Mouse (Mus musculus): ENCODE data around the gene Rhbdd1. TPM values are rescaled to one million over a fixed set of nuclear protein-coding genes. Genes with fewer than 3 reads are reported as not detected.

Rhbdd1 gene
- 5.7 and 6.3 TPM in 2 replicates for polyA plus RNA-seq (2015; fragmentation: Nextera tagmentation; extraction: Ambion mirVana)

- Histone ChIP-seq H3K9me3 (replicated peaks) (no peaks in the 10 kb centered on the region), H3K27me3 (0 out of 2 replicates have a peak, but pooled peaks cover 6% of the 10 kb centered on the region), H3K4me2 (peak within 1 kb of the TSS; percentile 68), H3K4me3 (peak within 1 kb of the TSS; percentile 90), H3K4me1 (peaks cover 31% of the 10 kb centered on the region), H3K27ac (peak within 1 kb of the TSS; percentile 98), H3K9ac (peak within 1 kb of the TSS; percentile 94), H3K36me3 (ENCODE audit: poor library complexity, severe bottlenecking) (no peaks in the 10 kb centered on the region)
- peak; percentile 98 for ATAC-seq
- WGBS, result 4% methylated on average over 47 of the region's 47 CpGs
Measured at GRCm38 (mm10) chr1:82316111-82316745, at the start of gene Rhbdd1. Gene Rhbdd1, plus strand, starts transcription at chr1:82316452.

DNA sequence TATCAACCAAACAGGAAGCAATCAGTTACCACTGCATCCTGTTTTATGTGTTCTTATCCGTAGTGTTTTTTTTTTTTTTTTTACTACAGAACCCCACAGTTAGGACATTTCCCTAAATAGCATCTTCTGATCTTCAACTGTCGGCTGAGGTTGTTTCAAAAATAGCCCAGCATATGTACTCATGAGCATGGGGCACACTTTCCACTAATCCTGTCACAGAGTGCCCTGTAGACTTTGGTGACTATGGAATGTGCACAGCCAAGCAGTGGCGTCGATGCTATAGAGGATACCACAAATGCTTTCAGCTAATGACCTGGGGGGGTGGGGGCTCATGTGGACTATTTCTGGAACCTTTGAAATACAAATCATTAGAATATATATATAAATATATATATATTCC lies 48.7 kb upstream of the Rhbdd1 start:
- no peak overlapping the region for H3K9ac ChIP-seq
- H3K27me3 ChIP-seq, result no peaks in the 10 kb centered on the region
- H3K4me3 ChIP-seq, result no peak overlapping the region
- H3K4me1 ChIP-seq, result peaks cover 10% of the 10 kb centered on the region
- H3K4me2 ChIP-seq, result no peak overlapping the region
- no peaks in the 10 kb centered on the region for H3K9me3 ChIP-seq (replicated peaks)
- WGBS, result 82% methylated on average over 4 of the region's 4 CpGs
- no peak for ATAC-seq
- no peak overlapping the region for H3K27ac ChIP-seq
- H3K36me3 ChIP-seq (ENCODE audit: poor library complexity, severe bottlenecking), result peaks cover 9% of the 10 kb centered on the region; the same call in 1 of the 2 replicates

DNA sequence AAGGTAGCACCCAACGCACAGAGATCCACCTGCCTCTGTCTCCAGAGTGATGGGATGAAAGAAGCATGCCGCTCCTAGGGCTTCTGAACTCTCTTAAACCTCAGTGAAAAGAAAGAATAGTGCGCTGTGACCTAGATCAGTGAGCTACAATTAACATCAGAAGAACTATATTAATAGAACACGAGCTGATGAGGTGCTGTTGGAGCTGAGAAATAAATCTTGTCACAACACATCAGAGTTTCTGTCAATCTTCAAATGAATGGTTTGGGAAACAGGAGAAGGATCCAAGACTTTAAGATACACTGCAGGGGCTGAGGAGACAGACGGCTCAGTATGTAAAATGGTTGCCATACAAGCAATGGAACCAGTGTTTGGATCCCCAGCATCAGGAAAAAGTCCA lies 44.0 kb upstream of the Rhbdd1 start:
- ATAC-seq, result no peak
- Histone ChIP-seq H3K27me3 (no peaks in the 10 kb centered on the region), H3K4me2 (no peak overlapping the region), H3K9ac (no peak overlapping the region), H3K27ac (no peak overlapping the region), H3K9me3 (replicated peaks) (no peaks in the 10 kb centered on the region), H3K36me3 (ENCODE audit: poor library complexity, severe bottlenecking) (peaks cover 15% of the 10 kb centered on the region), H3K4me3 (no peak overlapping the region), H3K4me1 (peaks cover 30% of the 10 kb centered on the region)
- WGBS, result 49% methylated on average over 5 of the region's 5 CpGs

- ATAC-seq, result peak; percentile 26; the same call in 1 of the 2 replicates
- Histone ChIP-seq H3K27me3 (no peaks in the 10 kb centered on the region), H3K4me3 (no peak overlapping the region), H3K27ac (peak overlapping the region; percentile 8; the same call in 1 of the 2 replicates), H3K4me2 (no peak overlapping the region), H3K9ac (no peak overlapping the region), H3K9me3 (replicated peaks) (no peaks in the 10 kb centered on the region), H3K36me3 (ENCODE audit: poor library complexity, severe bottlenecking) (peaks cover 26% of the 10 kb centered on the region), H3K4me1 (peaks cover 30% of the 10 kb centered on the region)
- 7% methylated on average over 6 of the region's 6 CpGs for WGBS
Measured at GRCm38 (mm10) chr1:82273529-82273928, 42.7 kb upstream of the Rhbdd1 start.

DNA sequence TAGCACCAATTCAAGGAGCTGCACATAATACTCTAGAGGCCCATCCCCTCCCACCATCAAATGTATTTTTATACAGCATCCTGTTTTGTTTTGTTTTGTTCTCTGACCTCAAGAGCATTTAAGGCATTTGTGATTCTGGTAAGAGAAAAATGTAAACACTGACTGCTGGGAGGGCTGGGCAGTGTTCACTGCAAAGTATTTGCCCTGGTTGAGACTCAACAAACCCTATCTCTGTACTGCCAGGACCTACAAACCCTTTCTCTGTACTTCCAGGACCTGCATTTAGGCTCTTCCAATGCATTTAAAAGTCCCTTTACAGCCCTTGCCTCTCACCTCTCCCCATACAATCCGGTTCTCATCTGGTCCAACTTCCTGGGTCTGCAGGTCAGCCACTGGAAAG lies 41.9 kb upstream of the Rhbdd1 start:
- Histone ChIP-seq H3K9ac (0 out of 2 replicates have a peak overlapping the region, but pooled peaks have one; percentile 16), H3K9me3 (replicated peaks) (no peaks in the 10 kb centered on the region), H3K4me1 (peaks cover 30% of the 10 kb centered on the region), H3K36me3 (ENCODE audit: poor library complexity, severe bottlenecking) (peaks cover 30% of the 10 kb centered on the region), H3K27ac (no peak overlapping the region), H3K4me3 (no peak overlapping the region), H3K27me3 (no peaks in the 10 kb centered on the region), H3K4me2 (no peak overlapping the region)
- 7% methylated on average over 1 of the region's 1 CpGs for WGBS
- no peak for ATAC-seq

DNA sequence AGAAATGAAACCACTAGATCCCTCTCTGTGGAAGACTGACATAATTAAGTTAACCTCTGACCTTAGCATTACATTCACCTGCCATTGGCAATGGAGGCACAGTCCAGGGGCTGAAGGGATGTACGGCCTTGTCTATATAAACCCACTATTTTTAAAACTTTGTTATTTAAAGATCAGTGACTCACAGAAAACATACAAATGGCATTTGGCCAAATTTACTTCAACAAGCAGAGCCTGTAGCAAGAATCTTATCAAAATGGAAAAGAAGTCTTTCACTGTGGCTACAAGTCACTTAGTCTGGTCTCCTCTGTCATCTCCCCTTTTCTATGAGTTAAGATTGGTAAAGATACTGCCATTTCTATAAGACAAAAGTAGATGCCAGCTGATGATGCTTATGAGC lies 36.5 kb upstream of the Rhbdd1 start:
- ATAC-seq, result no peak
- Histone ChIP-seq H3K4me2 (no peak overlapping the region), H3K27me3 (no peaks in the 10 kb centered on the region), H3K9ac (no peak overlapping the region), H3K4me3 (no peak overlapping the region), H3K36me3 (ENCODE audit: poor library complexity, severe bottlenecking) (peaks cover 27% of the 10 kb centered on the region), H3K4me1 (peaks cover 35% of the 10 kb centered on the region), H3K9me3 (replicated peaks) (no peaks in the 10 kb centered on the region), H3K27ac (no peak overlapping the region)
- WGBS, result 75% methylated on average over 1 of the region's 1 CpGs

GRCm38 (mm10) chr1:82281823-82282222 lies 34.4 kb upstream of the Rhbdd1 start:
- ATAC-seq, result no peak
- no peak overlapping the region for H3K9ac ChIP-seq
- H3K4me2 ChIP-seq, result 0 out of 2 replicates have a peak overlapping the region, but pooled peaks have one; percentile 5
- H3K27ac ChIP-seq, result no peak overlapping the region
- H3K4me1 ChIP-seq, result peaks cover 46% of the 10 kb centered on the region
- H3K36me3 ChIP-seq (ENCODE audit: poor library complexity, severe bottlenecking), result peaks cover 20% of the 10 kb centered on the region
- 76% methylated on average over 6 of the region's 6 CpGs for WGBS
- H3K4me3 ChIP-seq, result no peak overlapping the region
- H3K27me3 ChIP-seq, result no peaks in the 10 kb centered on the region
- H3K9me3 ChIP-seq (replicated peaks), result no peaks in the 10 kb centered on the region

- Histone ChIP-seq H3K4me1 (peaks cover 59% of the 10 kb centered on the region), H3K9ac (peak overlapping the region; percentile 76), H3K36me3 (ENCODE audit: poor library complexity, severe bottlenecking) (peaks cover 19% of the 10 kb centered on the region), H3K4me2 (peak overlapping the region; percentile 87), H3K9me3 (replicated peaks) (no peaks in the 10 kb centered on the region), H3K27me3 (no peaks in the 10 kb centered on the region), H3K27ac (peak overlapping the region; percentile 97), H3K4me3 (peak overlapping the region; percentile 78)
- ATAC-seq, result peak; percentile 98
- under 1% methylated on average over 35 of the region's 35 CpGs for WGBS
Measured at GRCm38 (mm10) chr1:82282992-82283611, 33.1 kb upstream of the Rhbdd1 start.

DNA sequence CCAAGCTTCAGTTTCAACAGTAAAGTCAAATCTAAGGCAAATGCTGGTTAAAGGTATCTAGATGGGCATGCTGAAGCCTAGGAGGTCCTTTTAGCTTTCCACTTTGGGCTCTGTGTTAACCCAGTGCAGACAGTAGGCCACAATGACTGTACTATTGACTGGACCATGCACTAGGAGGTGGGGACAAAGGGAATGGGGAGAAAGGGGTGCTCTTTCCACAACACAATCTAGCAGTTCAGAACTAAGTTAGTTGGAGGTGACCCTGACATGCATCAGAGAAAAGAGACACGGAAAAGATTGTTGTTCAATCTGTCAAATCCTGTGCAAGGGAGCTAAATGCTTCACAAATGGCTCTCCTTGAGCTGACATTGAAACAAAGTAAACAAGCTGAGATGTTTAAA lies 32.4 kb upstream of the Rhbdd1 start:
- Histone ChIP-seq H3K9me3 (replicated peaks) (no peaks in the 10 kb centered on the region), H3K4me1 (peaks cover 67% of the 10 kb centered on the region)
- WGBS, result 0% methylated on average over 1 of the region's 1 CpGs

DNA sequence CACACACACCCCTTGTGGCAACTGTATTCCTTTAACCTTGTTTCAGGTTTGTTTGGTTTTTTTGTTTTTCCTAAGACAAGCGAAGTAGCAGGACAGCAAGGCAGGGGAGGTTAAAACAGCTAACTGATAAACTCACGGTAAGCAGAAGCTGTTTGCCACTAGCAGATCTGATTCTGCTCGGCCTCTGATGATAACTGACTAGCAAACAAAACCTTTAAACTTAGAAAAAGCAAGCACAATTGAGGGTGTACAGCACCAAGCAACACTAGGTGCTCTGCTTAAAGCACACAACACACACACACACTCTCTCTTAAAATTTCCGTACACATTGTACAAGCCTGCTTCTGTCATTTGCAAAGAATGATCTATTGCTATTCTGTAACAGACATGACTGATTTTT lies 31.8 kb upstream of the Rhbdd1 start:
- H3K27ac ChIP-seq, result peak overlapping the region; percentile 97
- no peaks in the 10 kb centered on the region for H3K27me3 ChIP-seq
- H3K4me3 ChIP-seq, result peak overlapping the region; percentile 78
- peak overlapping the region; percentile 76 for H3K9ac ChIP-seq
- H3K9me3 ChIP-seq (replicated peaks), result no peaks in the 10 kb centered on the region
- peak overlapping the region; percentile 87 for H3K4me2 ChIP-seq
- ATAC-seq, result no peak
- H3K36me3 ChIP-seq (ENCODE audit: poor library complexity, severe bottlenecking), result peaks cover 22% of the 10 kb centered on the region
- H3K4me1 ChIP-seq, result peaks cover 72% of the 10 kb centered on the region
- 11% methylated on average over 4 of the region's 4 CpGs for WGBS

More for the DNA sequence above, 32.4 kb upstream of the Rhbdd1 start:
- ATAC-seq, result peak; percentile 14; the same call in 1 of the 2 replicates
- peaks cover 21% of the 10 kb centered on the region for H3K36me3 ChIP-seq (ENCODE audit: poor library complexity, severe bottlenecking)
- H3K4me3 ChIP-seq, result peak overlapping the region; percentile 78
- peak overlapping the region; percentile 97 for H3K27ac ChIP-seq
- H3K27me3 ChIP-seq, result no peaks in the 10 kb centered on the region
- peak overlapping the region; percentile 87 for H3K4me2 ChIP-seq
- H3K9ac ChIP-seq, result peak overlapping the region; percentile 76

- WGBS, result 7% methylated on average over 5 of the region's 5 CpGs
- Histone ChIP-seq H3K4me1 (peaks cover 72% of the 10 kb centered on the region), H3K4me2 (peak overlapping the region; percentile 87), H3K27ac (peak overlapping the region; percentile 57), H3K27me3 (no peaks in the 10 kb centered on the region), H3K4me3 (peak overlapping the region; percentile 78), H3K9ac (peak overlapping the region; percentile 74), H3K36me3 (ENCODE audit: poor library complexity, severe bottlenecking) (peaks cover 22% of the 10 kb centered on the region), H3K9me3 (replicated peaks) (no peaks in the 10 kb centered on the region)
- ATAC-seq, result no peak
Measured at GRCm38 (mm10) chr1:82285461-82286189, 30.6 kb upstream of the Rhbdd1 start.
